Mouse (Mus musculus) kidney, adult 2 months (tissue): ENCODE measurements around the gene Cers3.

Experiments
- CTCF ChIP-seq: fragments of 200-500 bp; conservative IDR thresholded peaks from 2 replicates; pipeline ENCODE4 v1.5.1; 2011; ENCODE audit warnings: low read depth, mild to moderate bottlenecking, control low read depth, low read length, moderate library complexity, mixed read lengths; ENCODE audit not compliant: insufficient read depth, insufficient read length
- POLR2A ChIP-seq: fragments of 200-500 bp; IDR thresholded peaks from one replicate; pipeline ENCODE4 v1.6.1; 2011; ENCODE audit warnings: low read depth, low read length, control low read depth

DNA sequence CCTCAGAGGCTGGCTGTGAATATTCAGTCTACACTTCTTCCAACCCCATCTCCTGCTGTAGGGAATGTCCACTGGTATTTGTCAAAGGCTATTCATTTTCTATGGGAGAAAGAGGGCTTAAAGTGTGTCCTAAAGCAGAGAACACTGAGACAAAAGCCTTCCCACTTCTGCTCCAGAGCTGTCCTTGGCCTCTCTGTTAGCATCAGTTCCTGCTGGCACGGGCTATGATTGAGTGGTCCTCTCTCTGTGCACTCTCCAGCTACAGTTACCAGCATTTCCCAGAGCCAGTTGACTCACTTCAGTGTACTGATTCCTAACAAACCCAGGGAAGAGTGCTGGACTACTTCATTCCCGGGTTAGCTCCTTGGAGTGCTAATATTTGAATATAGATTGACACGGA is 43.2 kb downstream of the Cers3 start:
- no peak for TF ChIP-seq POLR2A
- TF ChIP-seq CTCF: no peak
